Mouse (Mus musculus): Measurements from ENCODE around the gene Ryr1.

- peak; percentile 54 for TF ChIP-seq CTCF (IDR thresholded peaks at IDR 0.05; ENCODE audit: low read depth)
- no peak for TF ChIP-seq EP300 (IDR thresholded peaks at IDR 0.05; ENCODE audit: low read depth)
Measured at GRCm38 (mm10) chr7:29155838-29156782, 31.1 kb upstream of the Ryr1 start, which contains the start of gene Fam98c.
